Mouse (Mus musculus) MEL (cell line): Measurements from ENCODE around the gene Rad9b. TPM values are rescaled to one million over a fixed set of nuclear protein-coding genes. Genes with fewer than 3 reads are reported as not detected.

ENCODE experiments used
- DNase-seq: peaks from one replicate; pipeline ENCODE4 v3.0.0; 2011; ENCODE audit warnings: low read depth, low spot score
- H3K27ac ChIP-seq: 2 replicates; pipeline ENCODE4 v1.5.1; 2012; ENCODE audit warnings: low read depth, mild to moderate bottlenecking, control low read depth, low read length, moderate library complexity; ENCODE audit not compliant: control insufficient read depth
- H3K27me3 ChIP-seq, 2 experiments: fragments of 150-350 bp in 1 of 2; sonication (generic) in 1 of 2; 2 replicates each; pipeline ENCODE4 v1.6.1; 2012; ENCODE audit warnings: low read length in 2 of 2, mild to moderate bottlenecking in 2 of 2, improper control_type of control experiment in 1 of 2, moderate library complexity in 1 of 2; ENCODE audit not compliant: insufficient read depth in 2 of 2, control insufficient read depth in 1 of 2
- H3K36me3 ChIP-seq, 2 experiments: 2 replicates each; pipeline ENCODE4 v1.6.1; 2012 to 2014; ENCODE audit warnings: low read length in 2 of 2, improper control_type of control experiment in 1 of 2, inconsistent platforms in 1 of 2, mild to moderate bottlenecking in 1 of 2; ENCODE audit not compliant: insufficient read depth in 2 of 2, control insufficient read depth in 1 of 2
- H3K4me1 ChIP-seq, 2 experiments: fragments of 150-350 bp in 1 of 2; sonication (generic) in 1 of 2; 2 replicates each; pipeline ENCODE4 v1.6.1; 2012; ENCODE audit warnings: low read length in 2 of 2, improper control_type of control experiment in 1 of 2, mild to moderate bottlenecking in 1 of 2; ENCODE audit not compliant: insufficient read depth in 2 of 2, control insufficient read depth in 1 of 2
- H3K4me3 ChIP-seq, 2 experiments: fragments of 150-350 bp in 1 of 2; sonication (generic) in 1 of 2; 2 replicates each; pipeline ENCODE4 v1.5.1; 2012; ENCODE audit warnings: low read depth in 2 of 2, low read length in 2 of 2, mild to moderate bottlenecking in 2 of 2, moderate library complexity in 2 of 2, control low read depth in 1 of 2, improper control_type of control experiment in 1 of 2; ENCODE audit not compliant: control insufficient read depth in 1 of 2, insufficient read depth in 1 of 2
- H3K79me2 ChIP-seq: 2 replicates; pipeline ENCODE4 v1.6.1; 2012; ENCODE audit warnings: mild to moderate bottlenecking, low read length, moderate library complexity; ENCODE audit not compliant: control insufficient read depth, poor library complexity, insufficient read depth
- H3K9ac ChIP-seq: 2 replicates; pipeline ENCODE4 v1.6.1; 2012; ENCODE audit warnings: low read depth, mild to moderate bottlenecking, control low read depth, low read length, moderate library complexity; ENCODE audit not compliant: control insufficient read depth, poor library complexity, severe bottlenecking
- H3K9me3 ChIP-seq: fragments of 150-350 bp; sonication (generic); replicated peaks from 2 replicates; pipeline ENCODE4 v1.6.1; 2012; ENCODE audit warnings: mild to moderate bottlenecking, low read length, improper control_type of control experiment, moderate library complexity; ENCODE audit not compliant: insufficient read depth
- CHD1 ChIP-seq: IDR thresholded peaks from 2 replicates; pipeline ENCODE4 v1.6.1; 2012; ENCODE audit warnings: low read depth, mild to moderate bottlenecking, inconsistent platforms, low read length, improper control_type of control experiment
- CHD2 ChIP-seq: IDR thresholded peaks from 2 replicates; pipeline ENCODE4 v1.6.1; 2011; ENCODE audit warnings: low read length, improper control_type of control experiment
- CTCF ChIP-seq, 3 experiments: IDR thresholded peaks in 2 of 3; conservative IDR thresholded peaks in 1 of 3; 2 replicates each; pipeline ENCODE4 v1.5.1; 2011 to 2012; ENCODE audit warnings: low read length in 3 of 3, low read depth in 2 of 3, mild to moderate bottlenecking in 2 of 3, improper control_type of control experiment in 1 of 3, inconsistent platforms in 1 of 3, mixed read lengths in 1 of 3, moderate library complexity in 1 of 3; ENCODE audit not compliant: control insufficient read depth in 1 of 3, insufficient read depth in 1 of 3, poor library complexity in 1 of 3, severe bottlenecking in 1 of 3
- E2F4 ChIP-seq: IDR thresholded peaks from 2 replicates; pipeline ENCODE4 v1.6.1; 2011; ENCODE audit warnings: low read depth, low read length, improper control_type of control experiment, borderline replicate concordance
- ELF1 ChIP-seq: IDR thresholded peaks from 2 replicates; pipeline ENCODE4 v1.6.1; 2014; ENCODE audit warnings: low read depth, mild to moderate bottlenecking, inconsistent platforms, low read length, improper control_type of control experiment, moderate library complexity
- EP300 ChIP-seq, 2 experiments: IDR thresholded peaks; 2 replicates each; pipeline ENCODE4 v1.6.1; 2011; ENCODE audit warnings: improper control_type of control experiment in 2 of 2, low read length in 2 of 2, low read depth in 1 of 2, mild to moderate bottlenecking in 1 of 2
- GABPA ChIP-seq: IDR thresholded peaks from 2 replicates; pipeline ENCODE4 v1.6.1; 2012; ENCODE audit warnings: low read depth, mild to moderate bottlenecking, inconsistent platforms, low read length, improper control_type of control experiment, moderate library complexity
- HCFC1 ChIP-seq: IDR thresholded peaks from 2 replicates; pipeline ENCODE4 v1.6.1; 2012; ENCODE audit warnings: low read depth, mild to moderate bottlenecking, inconsistent platforms, low read length, improper control_type of control experiment, moderate library complexity
- KAT2A ChIP-seq: conservative IDR thresholded peaks from 2 replicates; pipeline ENCODE4 v1.6.1; 2012; ENCODE audit warnings: low read depth, low read length, improper control_type of control experiment, inconsistent platforms
- MAX ChIP-seq: IDR thresholded peaks from 2 replicates; pipeline ENCODE4 v1.6.1; 2011; ENCODE audit warnings: low read length, improper control_type of control experiment
- MEF2A ChIP-seq: IDR thresholded peaks from 2 replicates; pipeline ENCODE4 v1.6.1; 2014; ENCODE audit warnings: low read depth, mild to moderate bottlenecking, inconsistent platforms, low read length, improper control_type of control experiment; ENCODE audit not compliant: poor library complexity, insufficient replicate concordance, severe bottlenecking; ENCODE audit errors: extremely low read depth
- MXI1 ChIP-seq: IDR thresholded peaks from 2 replicates; pipeline ENCODE4 v1.6.1; 2011; ENCODE audit warnings: mild to moderate bottlenecking, low read depth, low read length, improper control_type of control experiment
- MYB ChIP-seq: IDR thresholded peaks from 2 replicates; pipeline ENCODE4 v1.6.1; 2011; ENCODE audit warnings: mild to moderate bottlenecking, low read depth, low read length, improper control_type of control experiment
- MYC ChIP-seq: IDR thresholded peaks from 2 replicates; pipeline ENCODE4 v1.6.1; 2011; ENCODE audit warnings: low read depth, mild to moderate bottlenecking, low read length, improper control_type of control experiment, moderate library complexity
- NRF1 ChIP-seq: IDR thresholded peaks from 2 replicates; pipeline ENCODE4 v1.6.1; 2014; ENCODE audit warnings: low read depth, mild to moderate bottlenecking, inconsistent platforms, low read length, improper control_type of control experiment, moderate library complexity; ENCODE audit not compliant: poor library complexity, insufficient read depth, severe bottlenecking
- POLR2A ChIP-seq, 2 experiments: IDR thresholded peaks; 2 replicates each; pipeline ENCODE4 v1.6.1; 2011 to 2012; ENCODE audit warnings: low read length in 2 of 2, mild to moderate bottlenecking in 2 of 2, control low read depth in 1 of 2, improper control_type of control experiment in 1 of 2, low read depth in 1 of 2, moderate library complexity in 1 of 2; ENCODE audit not compliant: control insufficient read depth in 1 of 2, insufficient read depth in 1 of 2, poor library complexity in 1 of 2
- RAD21 ChIP-seq: IDR thresholded peaks from 2 replicates; pipeline ENCODE4 v1.6.1; 2011; ENCODE audit warnings: mild to moderate bottlenecking, low read depth, low read length, improper control_type of control experiment
- RCOR1 ChIP-seq: IDR thresholded peaks from 2 replicates; pipeline ENCODE4 v1.6.1; 2012; ENCODE audit warnings: low read depth, mild to moderate bottlenecking, inconsistent platforms, low read length, improper control_type of control experiment
- SIN3A ChIP-seq: IDR thresholded peaks from 2 replicates; pipeline ENCODE4 v1.6.1; 2012; ENCODE audit warnings: low read length, improper control_type of control experiment, inconsistent platforms
- SMC3 ChIP-seq: IDR thresholded peaks from 2 replicates; pipeline ENCODE4 v1.6.1; 2011; ENCODE audit warnings: low read depth, low read length, improper control_type of control experiment
- TAL1 ChIP-seq: IDR thresholded peaks from 2 replicates; pipeline ENCODE4 v1.6.1; 2012; ENCODE audit warnings: mild to moderate bottlenecking, inconsistent platforms, low read length, moderate library complexity, mixed read lengths
- TBP ChIP-seq: IDR thresholded peaks from 2 replicates; pipeline ENCODE4 v1.8.0; 2011; ENCODE audit warnings: low read depth, low read length, improper control_type of control experiment
- TCF12 ChIP-seq: IDR thresholded peaks from 2 replicates; pipeline ENCODE4 v1.6.1; 2014; ENCODE audit warnings: low read depth, mild to moderate bottlenecking, inconsistent platforms, low read length, improper control_type of control experiment, moderate library complexity
- UBTF ChIP-seq: IDR thresholded peaks from 2 replicates; pipeline ENCODE4 v1.6.1; 2012; ENCODE audit warnings: low read depth, mild to moderate bottlenecking, inconsistent platforms, low read length, improper control_type of control experiment, moderate library complexity, borderline replicate concordance; ENCODE audit not compliant: insufficient read depth
- USF2 ChIP-seq, 2 experiments: IDR thresholded peaks; 2 replicates each; pipeline ENCODE4 v1.6.1; 2011 to 2012; ENCODE audit warnings: improper control_type of control experiment in 2 of 2, low read length in 2 of 2, borderline replicate concordance in 1 of 2, inconsistent platforms in 1 of 2, low read depth in 1 of 2, mild to moderate bottlenecking in 1 of 2; ENCODE audit not compliant: insufficient read depth in 1 of 2
- ZC3H11A ChIP-seq: IDR thresholded peaks from 2 replicates; pipeline ENCODE4 v1.6.1; 2012; ENCODE audit warnings: low read depth, mild to moderate bottlenecking, inconsistent platforms, low read length, improper control_type of control experiment
- ZKSCAN1 ChIP-seq: IDR thresholded peaks from 2 replicates; pipeline ENCODE4 v1.6.1; 2012; ENCODE audit warnings: low read depth, mild to moderate bottlenecking, inconsistent platforms, low read length, improper control_type of control experiment, moderate library complexity
- ZMIZ1 ChIP-seq: IDR thresholded peaks from 2 replicates; pipeline ENCODE4 v1.6.1; 2012; ENCODE audit warnings: low read depth, mild to moderate bottlenecking, inconsistent platforms, low read length, improper control_type of control experiment, moderate library complexity
- polyA plus RNA-seq, 2 experiments: library from polyadenylated mRNA; stranded (reverse) in 1 of 2; unstranded in 1 of 2; fragments of >175 nt in 1 of 2; fragments of >200 nt in 1 of 2; gene quantifications; 2 replicates each; pipeline versions ENCODE4 v1.2.1 to v1.2.4; 2012; ENCODE audit warnings: low replicate concordance in 2 of 2, low read depth in 1 of 2; ENCODE audit not compliant: insufficient read length in 2 of 2, insufficient read depth in 1 of 2, missing spikeins in 1 of 2
- total RNA-seq: library from RNA; depleted of rRNA; stranded (reverse); fragments of 300-350 nt; gene quantifications from 2 replicates; pipeline ENCODE4 v1.2.3, GENCODE M21; 2012

Gene Rad9b
- total and polyA plus RNA-seq, 3 experiments: 9.1 to 11.1 TPM; not detected in 1

GRCm38 (mm10) chr5:122324608-122325431 is 29.2 kb downstream of the Rad9b start:
- Histone ChIP-seq H3K27me3 (no peaks in the 10 kb centered on the region), H3K9ac (no peak overlapping the region), H3K4me1 (no peaks in the 10 kb centered on the region), H3K9me3 (no peaks in the 10 kb centered on the region), H3K27ac (no peak overlapping the region), H3K79me2 (no peaks in the 10 kb centered on the region), H3K4me3 (no peak overlapping the region), H3K36me3 (peaks cover 0 to 6% of the 10 kb centered on the region in 2 experiments; a peak in 2 of 4 replicates)
- no peak for TF ChIP-seq KAT2A
- no peak for TF ChIP-seq ZKSCAN1
- no peak for TF ChIP-seq RCOR1
- no peak for TF ChIP-seq CTCF (IDR thresholded peaks at IDR 0.05 in 2 of 3, conservative IDR thresholded peaks at IDR 0.05 in 1 of 3; ENCODE audit: control insufficient read depth in 1 of 3, insufficient read depth in 1 of 3, low read depth in 2 of 3, low read length in 3 of 3, poor library complexity in 1 of 3, severe bottlenecking in 1 of 3)
- no peak for TF ChIP-seq NRF1
- no peak for TF ChIP-seq ZMIZ1
- no peak for TF ChIP-seq MEF2A
- TF ChIP-seq TAL1: no peak
- no peak for TF ChIP-seq TBP
- TF ChIP-seq USF2 (IDR thresholded peaks at IDR 0.05; ENCODE audit: borderline replicate concordance in 1 of 2, insufficient read depth in 1 of 2, low read depth in 1 of 2, low read length in 2 of 2): no peak
- TF ChIP-seq TCF12: no peak
- TF ChIP-seq SIN3A: no peak
- TF ChIP-seq CHD1: no peak
- TF ChIP-seq UBTF: no peak
- no peak for TF ChIP-seq MYC
- TF ChIP-seq EP300 (IDR thresholded peaks at IDR 0.05; ENCODE audit: low read depth in 1 of 2, low read length in 2 of 2): no peak
- no peak for TF ChIP-seq MAX
- no peak for TF ChIP-seq CHD2
- no peak for DNase-seq

- peaks cover 0 to 6% of the 10 kb centered on the region in 2 experiments; a peak in 2 of 4 replicates for H3K36me3 ChIP-seq
- H3K9me3 ChIP-seq: no peaks in the 10 kb centered on the region
- no peak for DNase-seq
- H3K9ac ChIP-seq: no peak overlapping the region
- no peak for TF ChIP-seq TAL1
- no peak for TF ChIP-seq ZMIZ1
- no peak for TF ChIP-seq TCF12
- no peak for TF ChIP-seq USF2 (IDR thresholded peaks at IDR 0.05; ENCODE audit: borderline replicate concordance in 1 of 2, insufficient read depth in 1 of 2, low read depth in 1 of 2, low read length in 2 of 2)
- no peak for TF ChIP-seq ZC3H11A
- TF ChIP-seq MAX: no peak
- no peak for TF ChIP-seq SMC3
- TF ChIP-seq POLR2A (IDR thresholded peaks at IDR 0.05; ENCODE audit: control insufficient read depth in 1 of 2, insufficient read depth in 1 of 2, low read depth in 1 of 2, low read length in 2 of 2, poor library complexity in 1 of 2): no peak
- TF ChIP-seq MYB: no peak
- no peak for TF ChIP-seq RAD21
- no peak for TF ChIP-seq MXI1
- TF ChIP-seq GABPA: no peak
- TF ChIP-seq CHD1: no peak
- no peak for TF ChIP-seq UBTF
- no peak for TF ChIP-seq ELF1
- TF ChIP-seq E2F4: no peak
- no peak for TF ChIP-seq HCFC1
- TF ChIP-seq, all 39 proteins: peak for 0
- Histone ChIP-seq H3K79me2 (no peaks in the 10 kb centered on the region), H3K27ac (no peak overlapping the region), H3K4me3 (no peak overlapping the region), H3K27me3 (no peaks in the 10 kb centered on the region), H3K4me1 (no peaks in the 10 kb centered on the region)
Observed at GRCm38 (mm10) chr5:122323523-122323922, 30.5 kb downstream of the Rad9b start.
